Mouse (Mus musculus): Measurements from ENCODE around the gene Nnmt.

DNA sequence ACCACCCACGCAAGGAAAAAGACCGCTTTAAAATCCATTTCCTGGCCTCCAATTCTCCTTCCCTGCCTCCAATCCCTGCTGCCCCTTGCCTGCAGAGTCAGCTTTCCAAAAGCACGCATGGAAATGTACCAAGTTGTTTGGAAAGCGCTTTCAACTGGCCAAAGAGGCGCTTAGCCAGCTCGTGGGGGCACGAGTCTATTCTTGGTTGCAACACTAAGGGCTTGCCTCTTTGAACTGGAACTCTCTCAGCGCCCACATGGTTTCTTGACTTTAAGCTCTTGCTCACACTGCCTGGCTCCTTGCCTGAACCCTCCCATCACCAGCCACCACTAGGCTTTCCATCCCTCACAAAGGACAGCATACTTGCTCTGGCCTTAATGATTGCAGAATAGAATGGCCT, 13.2 kb upstream of the Nnmt start:
- no peak for TF ChIP-seq POLR2A (IDR thresholded peaks at IDR 0.05; ENCODE audit: borderline replicate concordance, extremely low read depth, low read depth, low read length)
- no peak for TF ChIP-seq CTCF (IDR thresholded peaks at IDR 0.05; ENCODE audit: insufficient read depth, low read length)
